Mouse (Mus musculus) thymus, postnatal 36 days (tissue): Measurements from ENCODE around the gene Pbx3.

ENCODE experiments used
- DNase-seq, 2 experiments: peaks; one replicate each; pipeline ENCODE4 v3.0.0; 2022; ENCODE audit warnings: mixed read lengths in 2 of 2

The Pbx3 gene

GRCm38 (mm10) chr2:34219150-34219549 lies 153.8 kb downstream of the Pbx3 start:
- no peak for DNase-seq

- DNase-seq = no peak
Measured at GRCm38 (mm10) chr2:34217596-34217995, 155.3 kb downstream of the Pbx3 start.

GRCm38 (mm10) chr2:34215496-34215895 lies 157.4 kb downstream of the Pbx3 start:
- no peak for DNase-seq

- no peak for DNase-seq
Measured at GRCm38 (mm10) chr2:34212418-34212817, 160.5 kb downstream of the Pbx3 start.

- no peak for DNase-seq
Measured at GRCm38 (mm10) chr2:34204797-34205196, 168.1 kb downstream of the Pbx3 start.

DNA sequence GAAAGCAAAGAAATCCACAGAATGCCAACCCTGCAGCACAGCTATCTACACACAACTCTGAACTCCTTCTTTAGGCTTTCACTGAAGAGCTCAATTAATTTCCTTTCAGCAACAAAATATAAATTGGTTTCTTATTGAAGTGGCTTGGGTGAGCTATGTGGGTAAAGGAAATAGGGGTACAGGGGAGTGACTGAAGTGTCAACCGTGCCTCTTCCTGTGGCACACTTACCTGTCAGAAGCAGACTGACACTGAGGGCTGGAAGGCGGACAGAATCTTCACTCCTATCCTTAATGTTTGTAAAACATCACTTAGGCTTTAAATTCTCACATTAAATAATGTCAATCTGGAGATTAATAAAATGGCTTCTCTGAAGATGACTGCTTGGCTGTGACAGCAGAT lies 168.6 kb downstream of the Pbx3 start:
- DNase-seq = no peak

DNA sequence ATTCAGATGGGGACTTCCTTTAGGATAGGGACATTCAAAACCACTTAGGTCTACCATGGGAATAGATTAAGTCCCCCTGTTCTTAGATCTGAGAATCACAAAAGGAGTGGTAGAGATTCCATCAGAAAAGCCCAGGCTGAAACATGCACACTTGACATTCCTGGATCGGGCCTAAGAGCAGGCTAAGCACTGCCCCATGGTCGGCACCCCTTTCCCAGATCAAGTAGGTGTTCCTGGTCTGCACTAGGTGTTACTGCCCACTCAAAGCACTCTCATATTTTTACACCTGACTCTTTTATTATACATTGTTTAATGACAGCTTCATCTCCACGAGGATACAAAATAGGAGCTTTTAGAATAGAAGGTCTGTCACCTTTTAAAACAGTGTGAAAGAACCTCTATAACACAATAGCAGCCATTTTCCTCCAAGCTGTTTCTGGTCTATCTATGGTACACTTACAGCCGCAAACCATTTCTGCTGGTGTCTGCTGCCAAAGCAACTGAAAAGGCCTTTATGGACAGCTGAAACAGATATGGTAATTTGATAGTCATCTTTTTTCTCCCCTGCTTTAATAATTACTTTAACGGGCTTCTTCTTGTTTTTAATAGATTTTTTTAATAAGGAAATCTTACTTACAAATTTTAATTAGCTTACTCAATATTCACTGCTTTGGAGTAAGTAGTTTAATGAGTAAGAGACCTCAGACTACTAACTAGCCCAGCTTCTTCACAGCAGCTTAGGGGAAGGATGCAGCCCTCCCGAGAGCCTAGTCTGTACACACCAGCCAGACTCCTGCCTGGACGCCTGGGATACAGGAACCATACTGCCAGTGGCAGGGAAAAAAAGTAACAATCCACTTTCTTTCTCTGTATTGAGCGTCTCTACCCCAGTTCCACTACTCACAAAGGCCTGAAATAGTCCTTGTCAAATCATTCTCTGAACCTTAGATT lies 178.8 kb downstream of the Pbx3 start:
- DNase-seq = no peak

DNA sequence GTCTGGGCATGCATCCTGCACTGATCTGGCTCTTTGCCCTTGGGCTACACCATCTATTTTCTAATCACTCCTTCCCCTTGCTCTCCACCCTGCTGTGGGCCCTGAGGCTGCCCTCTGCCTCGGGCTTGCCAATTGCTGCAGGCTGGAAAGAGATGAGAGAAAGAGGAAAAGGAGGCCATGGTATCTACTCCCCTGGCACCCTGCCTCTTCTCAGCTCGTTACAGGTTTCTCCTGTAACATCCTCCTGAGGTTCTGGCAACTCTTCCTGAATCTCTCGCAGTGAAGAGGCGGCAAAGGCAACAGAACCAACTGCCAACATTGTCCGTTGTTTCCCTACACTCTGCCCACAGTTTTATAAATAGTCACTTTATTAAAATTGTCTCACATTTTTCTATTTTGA lies 179.7 kb downstream of the Pbx3 start:
- no peak for DNase-seq

GRCm38 (mm10) chr2:34187366-34187765 lies 185.6 kb downstream of the Pbx3 start:
- no peak for DNase-seq

DNA sequence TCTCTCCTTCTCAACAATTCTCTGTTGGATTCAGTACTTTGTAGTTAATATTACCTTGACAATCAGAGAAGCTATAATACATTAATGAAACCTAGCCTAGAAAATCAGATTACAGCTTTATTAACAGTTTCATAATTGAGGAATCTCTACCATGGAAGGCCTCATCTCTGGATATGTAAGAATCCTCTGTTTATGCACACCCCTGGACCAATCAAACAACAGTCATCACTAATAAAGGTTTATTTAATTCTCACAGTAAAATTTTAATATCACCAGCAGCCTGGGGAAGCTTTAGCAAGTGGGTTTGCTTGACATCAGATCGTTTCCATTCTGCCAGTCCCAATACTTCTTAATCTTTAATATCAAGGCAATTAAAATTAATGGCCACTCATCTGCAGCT lies 191.3 kb downstream of the Pbx3 start:
- DNase-seq = no peak

GRCm38 (mm10) chr2:34179299-34179698 lies 193.6 kb downstream of the Pbx3 start:
- DNase-seq = no peak

- DNase-seq = no peak
Measured at GRCm38 (mm10) chr2:34178653-34179052, 194.3 kb downstream of the Pbx3 start.

DNA sequence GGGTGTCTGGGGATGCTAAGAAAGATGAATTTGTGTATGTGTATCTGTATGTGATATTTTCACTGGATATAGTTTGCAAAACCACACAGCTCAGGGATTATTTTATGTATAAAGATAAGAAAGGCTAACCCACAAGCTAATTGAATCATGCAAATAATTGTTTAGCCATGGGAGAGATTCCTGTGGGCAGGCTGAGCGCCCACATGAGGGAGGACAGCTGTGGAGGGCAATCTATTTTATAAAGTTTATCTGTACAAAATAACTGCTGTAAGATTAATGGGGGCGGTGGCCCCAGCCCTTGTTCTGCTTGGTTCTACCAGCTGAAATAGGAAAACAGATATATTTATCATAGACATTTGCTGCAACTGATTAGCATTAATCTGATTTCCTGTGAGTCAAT lies 202.5 kb downstream of the Pbx3 start:
- DNase-seq = no peak

- no peak for DNase-seq
Measured at GRCm38 (mm10) chr2:34169626-34170025, 203.3 kb downstream of the Pbx3 start.

DNA sequence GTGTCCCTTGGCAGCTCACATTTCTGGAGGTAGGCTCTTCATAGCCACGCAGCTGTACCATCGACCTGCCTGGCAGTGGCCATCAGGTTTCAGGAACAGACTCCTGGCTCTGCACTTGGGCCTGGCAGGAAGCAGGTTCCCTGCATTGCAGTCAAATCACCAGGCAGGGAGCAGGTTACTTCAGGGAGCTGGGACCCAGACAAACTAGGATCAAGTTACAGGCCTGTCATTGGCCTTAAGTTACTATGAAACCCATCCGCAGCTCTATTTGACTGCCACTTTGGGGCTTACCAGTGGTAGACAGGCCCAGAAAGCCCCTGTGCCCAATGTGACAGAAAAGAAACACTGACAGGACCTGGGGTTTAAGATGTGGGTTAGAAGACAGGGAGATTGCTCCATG lies 204.8 kb downstream of the Pbx3 start:
- DNase-seq = no peak

DNA sequence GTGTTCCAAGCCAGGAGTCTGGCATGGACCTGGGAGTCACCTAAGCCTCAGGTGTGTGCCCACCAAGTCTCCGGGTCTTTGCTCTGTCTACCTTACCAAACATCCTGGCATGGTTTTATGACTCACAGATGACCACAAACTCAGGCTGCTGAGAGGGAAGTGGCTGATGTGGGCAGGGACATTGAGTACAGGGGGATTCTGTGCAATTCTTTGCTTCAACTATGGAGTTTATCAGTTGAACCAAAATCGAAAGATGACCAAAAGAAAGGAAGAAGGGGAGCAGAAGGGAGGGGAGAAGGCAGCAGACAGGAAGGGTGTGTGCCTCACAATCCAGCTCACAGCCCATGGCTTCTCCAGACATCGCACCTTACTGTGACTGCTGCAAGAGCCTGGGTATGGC lies 210.5 kb downstream of the Pbx3 start:
- DNase-seq = no peak

DNA sequence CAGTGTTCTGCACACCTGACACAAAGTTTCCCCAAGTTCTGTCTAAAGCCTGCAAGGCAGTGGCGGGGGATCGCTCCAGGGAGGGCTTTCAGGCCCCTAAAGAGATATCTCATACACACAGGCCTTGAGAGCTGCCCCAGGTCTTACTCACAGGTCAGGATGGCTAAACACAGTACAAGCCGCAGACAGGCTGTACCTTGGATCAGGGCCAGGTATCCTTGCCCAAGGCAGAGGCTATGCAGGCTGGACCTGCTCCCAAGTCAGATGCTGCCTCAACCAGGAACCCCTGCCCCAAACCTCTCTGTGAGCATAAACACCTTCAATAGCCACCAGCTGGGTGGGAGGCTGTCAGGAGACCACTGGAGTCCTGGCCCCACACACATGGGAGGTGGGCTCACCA lies 215.2 kb downstream of the Pbx3 start:
- no peak for DNase-seq

GRCm38 (mm10) chr2:34154833-34155232 lies 218.1 kb downstream of the Pbx3 start:
- no peak for DNase-seq

DNA sequence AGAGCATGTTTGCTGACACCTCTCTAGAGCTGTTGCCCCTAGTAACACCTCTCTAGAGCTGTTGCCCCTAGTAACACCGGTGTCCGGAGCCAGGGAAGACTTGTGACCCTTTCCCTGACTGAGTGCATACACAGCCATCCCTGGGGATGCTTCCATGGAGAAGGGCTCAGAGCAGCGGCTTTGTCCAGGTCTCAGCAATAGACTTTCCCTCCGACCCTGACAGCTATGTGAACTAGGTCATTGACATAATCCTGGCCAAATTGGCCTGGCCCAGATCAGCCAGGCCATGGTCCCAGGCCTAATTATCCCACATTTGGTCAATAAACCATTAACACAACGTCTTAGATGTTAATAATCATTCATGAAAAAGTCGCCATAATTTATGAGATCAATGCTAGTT lies 219.6 kb downstream of the Pbx3 start:
- DNase-seq = no peak

GRCm38 (mm10) chr2:34150560-34150959 lies 222.4 kb downstream of the Pbx3 start:
- no peak for DNase-seq

GRCm38 (mm10) chr2:34148214-34148613 lies 224.7 kb downstream of the Pbx3 start:
- DNase-seq = no peak

DNA sequence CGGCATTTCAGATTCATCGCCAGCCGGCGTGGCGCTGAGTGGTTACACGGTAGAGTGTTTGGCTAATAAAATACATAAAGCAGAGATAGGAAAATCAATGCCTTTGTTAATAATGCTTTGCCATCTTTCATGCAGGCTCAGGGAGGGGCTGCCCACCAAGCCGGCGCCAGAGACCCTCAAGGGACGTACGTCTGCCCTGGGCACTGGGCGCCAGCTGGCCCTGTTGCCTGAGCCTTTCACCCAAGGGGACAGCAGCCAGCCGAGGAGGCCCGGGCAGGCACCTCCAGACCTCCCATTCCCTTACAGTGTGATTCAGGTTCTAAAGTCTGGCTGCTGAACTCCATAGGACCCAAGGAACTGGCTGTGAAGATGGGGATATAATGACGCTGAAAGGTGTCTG lies 225.5 kb downstream of the Pbx3 start:
- DNase-seq = no peak

GRCm38 (mm10) chr2:34147036-34147435 lies 225.9 kb downstream of the Pbx3 start:
- no peak for DNase-seq

GRCm38 (mm10) chr2:34146431-34146830 lies 226.5 kb downstream of the Pbx3 start:
- no peak for DNase-seq
